ENCODE assay signal across 8 mouse cellular contexts in the genomic region with DNA sequence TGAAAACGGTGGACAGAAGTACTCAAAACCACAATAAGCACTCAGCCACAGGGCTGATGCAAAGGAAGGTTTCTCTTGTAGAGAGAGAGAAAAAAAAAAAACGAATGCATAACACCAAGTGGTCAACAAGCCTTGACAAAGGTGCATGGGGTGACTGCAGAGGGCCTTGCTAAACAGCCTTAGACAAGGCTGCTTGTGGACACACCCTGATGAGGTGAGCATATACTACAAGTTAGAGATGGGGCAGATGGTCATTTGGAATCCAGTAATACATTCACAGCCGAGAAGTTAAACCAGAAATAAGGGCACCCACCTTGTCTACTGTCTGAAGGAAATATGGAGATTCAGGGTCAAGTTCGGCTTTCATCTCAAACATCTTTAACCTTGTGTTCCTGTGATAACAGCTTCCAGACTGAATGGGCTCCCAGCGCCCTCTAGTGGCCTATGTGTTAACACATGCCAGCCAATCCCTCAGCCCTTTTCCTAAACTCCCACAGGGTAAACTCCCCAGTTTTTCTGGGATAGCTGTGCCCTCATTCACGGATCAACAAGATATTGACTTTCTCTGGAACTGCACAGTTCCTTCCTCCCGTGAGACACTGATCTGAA.
DNase-seq lines count a peak whose midpoint lies in the region; ATAC-seq and TF ChIP-seq lines count a peak whose summit lies in the region.

No protein-coding gene starts in this region.

- no peak for TF ChIP-seq POLR2A in liver, adult 2 months (IDR thresholded peaks at IDR 0.05; ENCODE audit: extremely low read depth, insufficient read depth, low read length)

- no peak overlapping the region for H3K4me2 ChIP-seq in kidney, postnatal 0 days (ENCODE audit: low read length)
- H3K4me2 ChIP-seq in neural tube, embryonic 13.5 days, result no peak overlapping the region

- no peak overlapping the region for H3K4me3 ChIP-seq in kidney, postnatal 0 days (replicated peaks; ENCODE audit: low read depth, low read length)
- no peak overlapping the region for H3K4me3 ChIP-seq in liver, adult 2 months (ENCODE audit: insufficient read depth, low read depth, low read length)
- no peak overlapping the region for H3K4me3 ChIP-seq in neural tube, embryonic 13.5 days

- TF ChIP-seq CTCF in kidney, postnatal 0 days (IDR thresholded peaks at IDR 0.05; ENCODE audit: low read depth), result peak; percentile 94
- TF ChIP-seq CTCF in liver, adult 2 months (IDR thresholded peaks at IDR 0.05; ENCODE audit: low read depth, low read length), result peak; percentile 74

- H3K36me3 ChIP-seq in kidney, postnatal 0 days (ENCODE audit: insufficient read depth, low read length), result no peaks in the 10 kb centered on the region
- no peaks in the 10 kb centered on the region for H3K36me3 ChIP-seq in liver, adult 2 months (ENCODE audit: control insufficient read depth, insufficient read depth, low read length)
- H3K36me3 ChIP-seq in neural tube, embryonic 13.5 days, result no peaks in the 10 kb centered on the region

- peak; percentile 43 for DNase-seq in CD4-positive helper T cell, adult 2 months (ENCODE audit: low read depth, low spot score)
- peak; percentile 30 for DNase-seq in adrenal gland, adult 8-10 months
- DNase-seq in embryo, embryonic 11 days, result peak; percentile 82
- DNase-seq in heart, adult 9 months (ENCODE audit: low spot score in 2 of 2), result peak; percentile 1 to 23
- DNase-seq in kidney, postnatal 0 days (ENCODE audit: low spot score), result peak; percentile 81
- DNase-seq in liver, adult 2 months (ENCODE audit: extremely low read depth, low read depth, low spot score), result peak; percentile 53
- DNase-seq in testis, postnatal 14 days (ENCODE audit: low spot score), result peak; percentile 46

- H3K27me3 ChIP-seq in kidney, postnatal 0 days (ENCODE audit: insufficient read depth, low read length), result no peaks in the 10 kb centered on the region
- no peaks in the 10 kb centered on the region for H3K27me3 ChIP-seq in liver, adult 2 months (ENCODE audit: control insufficient read depth, insufficient read depth, low read length)
- no peaks in the 10 kb centered on the region for H3K27me3 ChIP-seq in neural tube, embryonic 13.5 days

- no peaks in the 10 kb centered on the region for H3K79me2 ChIP-seq in liver, adult 2 months (ENCODE audit: control insufficient read depth, insufficient read depth, low read length)

- 0 out of 2 replicates have a peak, but pooled peaks have one; percentile 55 for ATAC-seq in kidney, postnatal 0 days (replicated peaks; ENCODE audit: low FRiP score, low read depth)
- ATAC-seq in neural tube, embryonic 13.5 days (ENCODE audit: low read depth), result peak; percentile 71

- no peak overlapping the region for H3K27ac ChIP-seq in kidney, postnatal 0 days
- H3K27ac ChIP-seq in liver, adult 2 months (replicated peaks; ENCODE audit: insufficient read depth, low read depth, low read length), result no peak overlapping the region
- H3K27ac ChIP-seq in neural tube, embryonic 13.5 days (replicated peaks), result no peak overlapping the region

- no peaks in the 10 kb centered on the region for H3K9me3 ChIP-seq in kidney, postnatal 0 days (replicated peaks; ENCODE audit: low read length)
- H3K9me3 ChIP-seq in neural tube, embryonic 13.5 days, result no peaks in the 10 kb centered on the region

- 21% methylated on average over 7 of the region's 7 CpGs for WGBS in kidney, postnatal 0 days
- WGBS in liver, adult 2 months, result 15% methylated on average over 7 of the region's 7 CpGs
- 23% methylated on average over 7 of the region's 7 CpGs for WGBS in neural tube, embryonic 13.5 days

- no peaks in the 10 kb centered on the region for H3K4me1 ChIP-seq in kidney, postnatal 0 days (replicated peaks; ENCODE audit: insufficient read depth, low read length)
- no peaks in the 10 kb centered on the region for H3K4me1 ChIP-seq in liver, adult 2 months (ENCODE audit: control insufficient read depth, insufficient read depth, low read length)
- H3K4me1 ChIP-seq in neural tube, embryonic 13.5 days (replicated peaks), result no peaks in the 10 kb centered on the region

- no peak overlapping the region for H3K9ac ChIP-seq in kidney, postnatal 0 days (ENCODE audit: low read depth, low read length)
- H3K9ac ChIP-seq in liver, adult 2 months (ENCODE audit: low read depth, low read length), result no peak overlapping the region
- H3K9ac ChIP-seq in neural tube, embryonic 13.5 days, result no peak overlapping the region

Comparison
In these comparisons a context has a peak if more than half of its experiments do, and no peak if none do; other contexts are left out.
1. DNase-seq: peak in every context shown above with its lines; median percentile 82 in embryo, embryonic 11 days; 81 in kidney, postnatal 0 days; 53 in liver, adult 2 months; 46 in testis, postnatal 14 days; 43 in CD4-positive helper T cell, adult 2 months; 30 in adrenal gland, adult 8-10 months; 12 in heart, adult 9 months.